Mouse (Mus musculus) G1E (cell line): ENCODE measurements around the gene Higd2a. TPM values are rescaled to one million over a fixed set of nuclear protein-coding genes. Genes with fewer than 3 reads are reported as not detected.

ENCODE experiments used
- ATAC-seq: 2 replicates; pipeline ENCODE4 v1.8.0; 2016; ENCODE audit warnings: mild to moderate bottlenecking; ENCODE audit not compliant: insufficient number of reproducible peaks, poor library complexity, low FRiP score, severe bottlenecking; ENCODE audit errors: extremely low read depth
- DNase-seq: peaks from one replicate; pipeline ENCODE4 v3.0.0; 2012; ENCODE audit warnings: low spot score
- H3K27me3 ChIP-seq: 2 replicates; pipeline ENCODE4 v1.6.1; 2012; ENCODE audit warnings: mild to moderate bottlenecking, low read length, inconsistent platforms; ENCODE audit not compliant: insufficient read depth
- H3K36me3 ChIP-seq: replicated peaks from 2 replicates; pipeline ENCODE3; 2012; ENCODE audit warnings: mild to moderate bottlenecking, inconsistent platforms
- H3K4me1 ChIP-seq: 2 replicates; pipeline ENCODE4 v1.6.1; 2012; ENCODE audit warnings: low read depth, low read length, inconsistent platforms, mixed read lengths; ENCODE audit not compliant: insufficient read depth
- H3K4me3 ChIP-seq: 2 replicates; pipeline ENCODE4 v1.5.1; 2012; ENCODE audit warnings: low read depth, mild to moderate bottlenecking, inconsistent platforms, low read length, moderate library complexity, mixed read lengths
- H3K9me3 ChIP-seq: replicated peaks from 2 replicates; pipeline ENCODE4 v1.6.1; 2012; ENCODE audit warnings: inconsistent platforms
- CTCF ChIP-seq: IDR thresholded peaks from 2 replicates; pipeline ENCODE4 v1.5.1; 2012; ENCODE audit warnings: low read depth, low read length, inconsistent platforms, mixed read lengths
- GATA1 ChIP-seq: IDR thresholded peaks from 2 replicates; pipeline ENCODE4 v1.6.1; 2012; ENCODE audit warnings: borderline replicate concordance, low read length, inconsistent platforms, mixed read lengths
- GATA2 ChIP-seq: IDR thresholded peaks from 2 replicates; pipeline ENCODE4 v1.6.1; 2012; ENCODE audit warnings: low read depth, low read length, inconsistent platforms, borderline replicate concordance
- POLR2AphosphoS5 ChIP-seq: IDR thresholded peaks from 2 replicates; pipeline ENCODE4 v1.6.1; 2012; ENCODE audit warnings: low read depth, low read length, inconsistent platforms; ENCODE audit not compliant: insufficient replicate concordance
- TAL1 ChIP-seq: conservative IDR thresholded peaks from 2 replicates; pipeline ENCODE4 v1.6.1; 2012; ENCODE audit warnings: low read depth, low read length, inconsistent platforms, mixed read lengths
- polyA plus RNA-seq: library from polyadenylated mRNA; stranded (reverse); fragments of >175 nt; gene quantifications from 2 replicates; pipeline ENCODE4 v1.2.3, GENCODE M21; 2012
- total RNA-seq, 2 experiments: library from RNA; stranded (forward) in 1 of 2; stranded (reverse) in 1 of 2; fragments of 200-1000 nt in 1 of 2; fragments of >200 nt in 1 of 2; fragmentation: Nextera tagmentation in 1 of 2; gene quantifications; 2 replicates each; pipeline ENCODE4 v1.2.3; 2014 to 2017

Higd2a gene
- total and polyA plus RNA-seq, 3 experiments = 67.7 to 84.5 (median 79.3) TPM

DNA sequence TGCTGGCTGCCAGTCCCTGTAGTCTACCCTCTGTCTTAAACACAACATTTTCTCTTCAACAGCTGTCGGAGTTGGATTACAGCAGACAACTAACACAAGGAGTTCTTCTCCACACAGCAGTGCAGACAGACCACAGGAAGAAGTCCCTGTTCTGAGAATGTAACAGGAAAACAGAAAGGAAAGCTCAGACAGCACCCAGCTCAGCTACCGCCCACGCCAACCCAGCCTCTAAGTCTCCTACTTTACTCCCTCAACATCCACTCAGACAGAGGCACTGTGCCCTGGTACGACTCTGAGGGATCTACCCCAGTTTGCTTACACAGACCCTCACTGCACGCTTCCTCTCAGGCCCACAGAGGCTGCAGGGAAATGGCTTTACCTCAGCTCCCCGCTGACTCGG, 29.4 kb upstream of the Higd2a start:
- no peak for ATAC-seq
- no peaks in the 10 kb centered on the region for H3K27me3 ChIP-seq
- TF ChIP-seq POLR2AphosphoS5 (no peak), TAL1 (no peak), CTCF (no peak), GATA1 (no peak)
- no peak for DNase-seq
- H3K4me3 ChIP-seq = no peak overlapping the region
- H3K9me3 ChIP-seq = no peaks in the 10 kb centered on the region
- H3K4me1 ChIP-seq = peaks cover 31% of the 10 kb centered on the region
- peaks cover 82% of the 10 kb centered on the region for H3K36me3 ChIP-seq

DNA sequence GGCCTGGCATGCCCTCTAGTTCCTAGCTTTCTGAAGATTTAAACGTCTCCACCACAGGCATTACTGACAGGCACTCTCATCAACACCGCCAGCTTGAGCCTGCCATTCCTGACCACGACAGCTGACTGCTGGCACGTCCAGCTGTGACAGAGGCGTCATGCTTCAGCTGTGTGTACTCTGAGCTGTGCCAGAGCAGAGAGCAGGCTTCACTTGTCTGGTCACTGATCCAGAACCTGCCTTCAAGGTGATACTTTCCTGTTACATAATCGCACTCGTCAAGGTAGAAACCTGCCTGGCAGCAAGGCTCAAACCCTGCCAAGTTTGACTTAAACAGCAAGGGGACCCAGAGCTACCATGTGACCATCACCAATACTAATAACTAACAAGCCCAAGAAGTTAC, 27.4 kb upstream of the Higd2a start:
- H3K9me3 ChIP-seq = no peaks in the 10 kb centered on the region
- no peak for TF ChIP-seq GATA2
- no peak for TF ChIP-seq CTCF
- no peak for TF ChIP-seq TAL1
- TF ChIP-seq GATA1 = no peak
- TF ChIP-seq POLR2AphosphoS5 = no peak
- DNase-seq (no peak), ATAC-seq (no peak)
- no peaks in the 10 kb centered on the region for H3K27me3 ChIP-seq
- H3K36me3 ChIP-seq = peaks cover 63% of the 10 kb centered on the region
- peaks cover 38% of the 10 kb centered on the region for H3K4me1 ChIP-seq
- H3K4me3 ChIP-seq = no peak overlapping the region

DNA sequence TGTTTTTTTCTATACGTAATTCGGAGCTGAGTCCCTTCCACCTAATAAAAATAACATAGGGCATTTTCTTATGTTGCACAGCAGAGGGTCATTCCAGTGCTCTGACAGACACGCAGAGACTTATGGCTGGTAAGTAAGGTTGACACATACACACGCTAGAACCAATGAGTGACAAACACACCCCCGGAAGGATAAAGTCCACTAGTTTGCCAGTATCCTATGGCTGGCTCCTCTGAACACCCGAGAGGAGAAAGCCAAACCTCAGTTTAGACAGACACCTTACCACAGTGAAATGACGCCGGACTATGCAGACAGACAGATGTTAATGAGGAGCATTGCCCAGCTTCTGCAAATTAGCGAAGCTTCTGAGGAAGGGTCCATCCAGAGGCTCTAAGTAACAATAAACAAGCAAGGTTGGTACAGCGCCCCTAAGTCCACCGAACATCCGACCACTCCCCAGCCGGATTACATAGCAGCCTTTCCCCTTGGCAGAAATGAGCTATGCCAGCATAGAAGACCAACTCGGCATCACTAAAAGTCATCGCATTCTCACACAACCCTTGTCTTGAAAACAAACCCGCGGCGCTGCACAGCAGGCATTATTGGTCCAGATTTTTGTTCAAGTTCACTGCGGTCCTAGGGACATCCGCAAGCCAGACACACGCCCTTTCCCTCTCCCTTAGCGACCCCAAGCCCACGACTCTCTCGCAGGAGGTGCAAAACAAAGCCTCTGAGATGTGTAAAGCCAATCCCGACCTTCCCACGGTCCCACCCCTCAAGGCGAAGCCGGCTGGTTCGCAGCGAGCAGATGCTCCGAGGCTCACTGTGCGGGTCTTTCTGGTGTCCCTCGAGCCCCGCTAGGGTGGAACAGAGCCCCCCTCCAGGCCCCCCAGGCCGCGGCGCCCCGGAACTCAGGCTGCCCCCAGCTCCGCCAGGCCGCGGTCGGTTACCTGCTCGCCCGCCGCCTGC, 25.5 kb upstream of the Higd2a start:
- Histone ChIP-seq H3K4me3 (peak overlapping the region; percentile 86), H3K4me1 (peaks cover 39% of the 10 kb centered on the region), H3K9me3 (no peaks in the 10 kb centered on the region), H3K27me3 (no peaks in the 10 kb centered on the region), H3K36me3 (peaks cover 44% of the 10 kb centered on the region)
- ATAC-seq (no peak), DNase-seq (no peak)
- TF ChIP-seq CTCF (no peak), TAL1 (no peak), GATA1 (no peak), POLR2AphosphoS5 (no peak), GATA2 (no peak)

DNA sequence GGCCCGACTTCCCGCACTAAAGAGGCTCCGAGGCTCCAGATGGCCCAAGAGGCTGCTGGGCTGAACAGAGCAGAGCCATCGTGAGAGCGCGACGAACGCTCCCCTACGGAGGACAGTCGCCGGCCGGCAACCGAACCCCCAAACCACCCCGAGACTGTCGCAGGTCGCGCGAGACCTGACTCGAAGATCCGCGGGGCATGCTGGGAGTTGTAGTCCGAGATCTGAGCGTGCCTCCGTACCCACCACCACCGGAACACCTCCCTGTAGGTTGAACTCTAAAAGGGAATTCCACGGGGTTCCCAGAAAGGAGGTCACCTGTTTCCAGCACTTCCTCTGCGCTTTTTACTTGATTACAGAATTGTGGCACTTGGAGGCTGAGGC, 24.8 kb upstream of the Higd2a start, which contains the start of gene 4833439L19Rik:
Gene 4833439L19Rik (minus strand): TSS at position 235 of the 381 bp plus-strand sequence.
- peak; percentile 91 for DNase-seq
- peak; percentile 94 for ATAC-seq
- H3K9me3 ChIP-seq = no peaks in the 10 kb centered on the region
- H3K36me3 ChIP-seq = peaks cover 38% of the 10 kb centered on the region
- TF ChIP-seq GATA1 (no peak), POLR2AphosphoS5 (no peak), GATA2 (no peak), CTCF (no peak), TAL1 (no peak)
- peak within 1 kb of the TSS; percentile 86 for H3K4me3 ChIP-seq
- peaks cover 39% of the 10 kb centered on the region for H3K4me1 ChIP-seq
- H3K27me3 ChIP-seq = no peaks in the 10 kb centered on the region

DNA sequence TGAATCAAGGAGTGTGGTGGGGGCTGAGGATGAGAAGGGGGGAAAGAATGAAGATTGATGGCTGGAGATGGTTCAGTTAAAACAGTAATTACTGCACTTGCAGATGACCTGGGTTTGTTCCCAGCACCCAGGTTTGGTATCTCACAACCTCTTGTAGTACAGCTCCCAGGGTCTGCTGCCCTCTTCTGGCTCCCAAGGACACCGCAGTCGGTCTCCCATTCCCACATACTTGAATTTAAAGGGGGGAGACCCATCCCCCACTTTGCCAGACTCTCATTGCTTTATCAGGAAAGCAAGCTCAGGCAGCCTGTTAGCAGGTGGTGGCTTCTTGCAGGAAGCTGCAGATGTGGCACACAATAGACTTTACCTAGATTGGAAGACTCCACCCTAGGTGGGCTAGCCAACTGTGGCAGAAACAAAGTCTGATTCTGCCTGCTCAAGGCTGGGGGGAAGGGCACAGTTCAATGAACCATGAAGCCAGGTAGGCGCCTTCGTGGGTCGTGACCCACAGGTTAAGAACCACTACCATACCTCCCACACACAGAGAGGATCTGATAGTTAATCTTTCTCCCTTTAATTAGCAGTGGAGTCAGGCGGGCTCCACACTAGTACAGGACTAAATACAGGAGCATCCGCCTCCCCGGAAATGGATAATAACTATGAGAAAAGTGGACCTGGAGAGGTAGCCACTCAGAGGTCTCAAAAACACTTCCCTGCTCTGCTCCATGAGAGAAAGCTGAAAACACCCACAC, 24.2 kb upstream of the Higd2a start:
- Histone ChIP-seq H3K36me3 (peaks cover 32% of the 10 kb centered on the region), H3K27me3 (no peaks in the 10 kb centered on the region), H3K4me1 (peaks cover 37% of the 10 kb centered on the region), H3K9me3 (no peaks in the 10 kb centered on the region), H3K4me3 (peak overlapping the region; percentile 86)
- TF ChIP-seq TAL1 (no peak), CTCF (0 out of 2 replicates have a peak, but pooled peaks have one; percentile 21)
- ATAC-seq (peak; percentile 46), DNase-seq (no peak)

DNA sequence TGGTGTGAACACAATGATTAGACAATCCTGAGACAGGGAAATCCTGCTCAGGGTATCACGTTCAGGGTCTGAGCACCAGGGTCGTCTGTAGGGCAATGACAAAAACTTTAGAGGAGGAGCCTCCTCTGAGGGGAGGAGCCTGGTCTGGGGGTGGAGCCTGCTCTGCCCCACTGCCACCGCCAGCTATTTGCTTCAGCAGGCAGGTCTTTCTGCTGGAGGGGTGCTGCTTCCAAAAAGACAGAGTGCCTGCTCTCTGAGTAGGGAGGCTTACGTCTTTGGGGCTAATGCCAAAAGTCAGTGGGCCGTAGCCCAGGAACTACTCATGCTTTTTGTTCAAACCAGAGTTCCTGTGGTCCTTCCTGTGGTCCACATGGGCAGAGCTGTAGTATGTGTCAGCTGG, 21.6 kb upstream of the Higd2a start:
- DNase-seq (no peak), ATAC-seq (no peak)
- H3K9me3 ChIP-seq = no peaks in the 10 kb centered on the region
- H3K4me3 ChIP-seq = no peak overlapping the region
- no peak for TF ChIP-seq GATA2
- no peak for TF ChIP-seq CTCF
- no peak for TF ChIP-seq TAL1
- no peak for TF ChIP-seq GATA1
- no peak for TF ChIP-seq POLR2AphosphoS5
- peaks cover 7% of the 10 kb centered on the region for H3K27me3 ChIP-seq
- peaks cover 34% of the 10 kb centered on the region for H3K4me1 ChIP-seq
- H3K36me3 ChIP-seq = peaks cover 6% of the 10 kb centered on the region
